Mouse (Mus musculus): Measurements from ENCODE around the gene Vwce.

- TF ChIP-seq GATA1 (IDR thresholded peaks at IDR 0.05; ENCODE audit: borderline replicate concordance, low read length) (no peak), FLI1 (IDR thresholded peaks at IDR 0.05; ENCODE audit: low read length) (no peak)
Observed at GRCm38 (mm10) chr19:10715476-10715875, 81.5 kb downstream of the Vwce start.
